Mouse (Mus musculus) activated CD4-positive, CD25-positive, alpha-beta regulatory T cell (primary cell): ENCODE measurements around the gene Tshz2. TPM values are rescaled to one million over a fixed set of nuclear protein-coding genes. Genes with fewer than 3 reads are reported as not detected.

Experiments
- polyA plus RNA-seq, 2 experiments: library from polyadenylated mRNA; unstranded; fragments of 100-300 nt; shearing (Covaris generic); gene quantifications; one replicate each; pipeline ENCODE4 v1.2.1; 2017

Gene Tshz2
- polyA plus RNA-seq, result 1 to 10 TPM in 1 of 2 experiments, under 1 TPM in 1; 0.44 to 1.9 TPM

GRCm38 (mm10) chr2:169632338-169633151, at the start of gene Tshz2:
Tshz2 (plus strand) TSS chr2:169633013.

DNA sequence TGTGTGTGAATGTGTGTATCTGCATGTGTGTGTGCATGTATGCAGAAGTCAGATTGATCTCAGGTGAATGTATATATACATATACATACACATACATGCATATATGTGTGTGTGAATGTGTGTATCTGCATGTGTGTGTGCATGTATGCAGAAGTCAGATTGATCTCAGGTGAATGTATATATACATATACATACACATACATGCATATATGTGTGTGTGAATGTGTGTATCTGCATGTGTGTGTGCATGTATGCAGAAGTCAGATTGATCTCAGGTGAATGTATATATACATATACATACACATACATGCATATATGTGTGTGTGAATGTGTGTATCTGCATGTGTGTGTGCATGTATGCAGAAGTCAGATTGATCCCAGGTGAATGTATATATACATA, 45.2 kb upstream of the Tshz2 start, which contains the start of gene Gm11011:
Gene Gm11011, minus strand, starts transcription at position 101 of the 400 bp plus-strand sequence.

Other genes starting within 250 kb of the Tshz2 start
- not detected for gene Gm11011, start 45.3 kb upstream of the Tshz2 start, polyA plus RNA-seq